Mouse (Mus musculus) layer of hippocampus, postnatal 25 days (tissue): ENCODE data around the gene Snx3. TPM values are rescaled to one million over a fixed set of nuclear protein-coding genes. Genes with fewer than 3 reads are reported as not detected.

Source experiments
- DNase-seq, 2 experiments: peaks; one replicate each; pipeline ENCODE4 v3.0.0; 2022; ENCODE audit warnings: mixed read lengths in 2 of 2, low spot score in 1 of 2; ENCODE audit errors: extremely low spot score in 1 of 2
- total RNA-seq, 2 experiments: library from RNA; stranded (reverse); gene quantifications; 2 replicates each; pipeline ENCODE4 v1.2.3; 2021

The Snx3 gene
- total RNA-seq = 100 to 1,000 TPM; 195 to 223 TPM

- peak; percentile 86 to 94 for DNase-seq
Observed at GRCm38 (mm10) chr10:42501775-42502348, at the start of gene Snx3. Snx3 (plus strand) TSS chr10:42502030.

DNA sequence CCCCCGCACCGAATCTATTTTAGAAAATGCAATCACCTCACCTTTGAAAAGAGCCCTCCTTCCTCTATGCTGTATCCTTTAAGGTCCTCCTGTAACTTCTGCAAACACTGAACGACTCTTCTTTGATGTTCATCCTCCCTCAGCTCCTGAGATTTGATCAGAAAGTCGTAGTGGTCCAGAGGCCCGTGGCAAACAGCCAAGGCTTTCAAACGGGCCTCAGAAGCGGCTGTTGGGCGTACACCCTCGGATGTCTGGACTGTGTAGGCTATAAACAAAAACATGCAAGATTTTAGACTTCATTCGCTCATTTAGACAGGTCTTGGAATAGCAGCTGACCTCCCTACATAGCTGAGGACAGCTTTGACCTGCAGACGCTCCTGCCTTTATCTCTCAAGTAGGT is 47.6 kb upstream of the Snx3 start:
- DNase-seq = no peak

GRCm38 (mm10) chr10:42454690-42455089 is 47.1 kb upstream of the Snx3 start:
- DNase-seq = no peak

GRCm38 (mm10) chr10:42455981-42456380 is 45.8 kb upstream of the Snx3 start:
- DNase-seq = no peak

DNA sequence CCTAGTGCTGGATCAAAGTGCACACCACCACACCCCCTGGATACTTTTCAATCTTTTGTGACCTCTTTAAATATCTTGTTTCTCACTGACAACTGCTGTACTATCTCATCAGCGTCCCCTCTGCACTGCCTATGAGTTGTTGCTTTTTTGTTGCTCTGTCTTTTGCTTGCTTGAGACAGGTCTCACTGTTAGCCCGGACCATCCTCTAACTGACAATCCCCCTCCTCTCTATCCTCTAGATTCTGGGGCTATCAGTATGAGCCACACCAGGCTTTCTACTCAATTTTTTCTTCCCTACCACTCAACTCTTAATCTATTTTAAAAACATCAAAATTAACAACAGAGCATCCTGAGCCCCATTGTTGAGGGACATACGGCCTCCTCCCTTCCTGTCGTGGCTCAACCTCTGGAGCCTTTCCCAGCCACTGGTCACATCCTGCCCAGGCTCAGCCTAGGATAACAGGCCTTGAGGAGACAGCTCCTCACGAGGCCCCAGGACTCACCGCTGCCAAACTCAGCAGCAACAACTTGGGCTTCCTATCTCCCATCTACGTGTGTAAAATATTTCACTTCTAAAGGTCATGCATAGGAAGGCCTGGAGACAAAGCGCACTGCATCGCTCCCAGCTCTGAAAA is 44.2 kb upstream of the Snx3 start:
- no peak for DNase-seq

DNA sequence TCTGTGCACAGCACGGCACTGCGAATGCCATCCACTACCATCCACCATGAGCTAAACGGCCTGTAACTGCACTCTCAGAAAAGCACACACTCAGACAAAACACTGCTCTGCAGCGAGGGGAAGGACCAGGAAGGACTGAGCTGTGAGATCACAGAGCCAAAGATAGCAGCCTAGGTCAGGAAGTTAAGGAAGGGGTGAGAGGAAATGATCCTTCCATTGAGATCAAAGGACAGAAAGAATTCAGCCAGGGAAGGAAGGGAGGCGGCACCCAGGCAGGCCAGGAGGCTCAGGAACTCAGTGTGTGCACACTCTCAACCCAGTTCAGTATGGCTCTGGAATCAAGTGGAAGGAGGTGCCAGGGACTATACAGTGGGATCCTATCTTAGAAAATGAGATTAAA is 37.6 kb upstream of the Snx3 start:
- DNase-seq = no peak

DNA sequence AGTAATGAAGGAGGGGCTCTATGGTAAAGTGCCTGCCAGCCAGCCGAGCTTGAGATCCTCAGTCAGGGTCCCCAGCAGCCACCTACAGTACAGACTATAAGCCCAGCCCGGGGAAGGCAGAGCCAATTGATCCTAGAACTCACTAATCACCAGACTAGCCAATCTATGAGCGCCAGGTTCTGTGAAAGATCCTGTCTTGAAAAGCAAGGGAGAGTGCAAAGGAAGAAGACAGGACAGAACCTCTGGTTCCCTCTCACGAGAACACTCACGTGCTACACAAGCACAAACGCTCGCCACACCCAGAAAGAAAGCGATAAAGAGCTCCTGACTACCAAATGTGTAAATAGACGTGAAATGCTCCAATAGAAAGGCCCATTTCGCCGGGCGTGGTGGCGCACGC is 37.0 kb upstream of the Snx3 start:
- DNase-seq = no peak

DNA sequence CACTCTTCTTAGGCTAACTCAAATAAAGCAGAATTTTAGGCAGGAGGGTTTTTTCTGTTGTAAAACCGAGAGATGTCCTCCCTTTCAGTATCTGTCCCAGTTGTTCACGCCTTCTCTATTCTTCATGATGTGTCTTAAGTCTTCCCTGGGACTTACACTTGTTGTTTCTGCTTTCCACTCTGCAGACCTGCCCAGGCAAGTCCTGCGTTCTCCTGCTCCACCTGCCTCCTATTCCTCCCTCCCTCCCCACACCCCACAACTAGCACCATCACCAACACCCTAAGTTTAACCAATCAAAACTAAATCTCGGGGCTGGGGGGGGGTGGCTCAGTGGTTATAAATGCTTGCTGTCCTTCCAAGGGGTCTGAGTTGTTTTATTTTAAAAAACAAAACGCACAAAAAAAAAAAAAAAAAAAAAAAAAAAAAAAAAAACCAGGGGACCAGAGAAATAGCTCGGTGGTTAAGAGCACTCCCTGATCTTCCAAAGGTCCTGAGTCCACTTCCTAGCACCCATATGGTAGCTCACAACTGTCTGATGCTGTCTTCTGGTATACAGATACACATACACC is 26.8 kb upstream of the Snx3 start:
- DNase-seq = no peak

GRCm38 (mm10) chr10:42476774-42477475 is 24.9 kb upstream of the Snx3 start:
- DNase-seq = no peak

DNA sequence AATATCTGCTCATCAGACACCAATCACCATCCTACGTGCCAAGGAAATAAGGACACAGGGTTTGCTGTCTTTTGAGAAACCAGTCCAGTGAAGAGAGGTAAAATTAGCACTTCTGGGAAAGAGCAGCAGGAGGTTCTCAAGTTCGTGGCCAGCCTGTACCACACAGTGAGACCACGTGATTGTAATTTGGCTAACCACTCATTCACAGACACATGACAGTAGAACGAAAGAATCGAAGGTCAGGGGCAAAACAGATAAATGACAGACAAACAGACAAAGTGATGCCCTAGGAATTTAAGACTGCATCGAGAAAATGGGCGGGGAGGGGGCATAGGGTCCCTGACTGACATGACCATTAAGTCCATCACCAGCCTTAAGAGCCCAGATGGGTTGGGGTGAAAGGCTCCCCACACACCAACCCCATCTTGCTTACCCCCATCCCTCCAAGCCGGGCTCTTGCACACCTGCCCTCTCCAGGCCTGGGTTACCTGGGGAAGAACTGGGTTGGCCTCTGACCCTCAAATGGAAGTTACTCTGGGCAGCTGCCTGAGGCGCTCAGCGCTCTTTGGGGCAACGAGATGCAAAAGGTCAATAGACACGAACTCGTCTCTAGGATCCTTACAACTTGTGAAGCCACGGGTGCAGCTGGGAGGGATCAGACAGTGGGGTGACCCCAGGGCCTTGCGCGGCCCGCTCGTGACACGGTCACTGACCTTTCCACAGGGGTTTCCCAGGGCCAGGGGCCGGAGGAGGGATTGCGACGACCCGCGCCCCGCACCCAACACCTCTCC is 24.1 kb upstream of the Snx3 start:
- no peak for DNase-seq

DNA sequence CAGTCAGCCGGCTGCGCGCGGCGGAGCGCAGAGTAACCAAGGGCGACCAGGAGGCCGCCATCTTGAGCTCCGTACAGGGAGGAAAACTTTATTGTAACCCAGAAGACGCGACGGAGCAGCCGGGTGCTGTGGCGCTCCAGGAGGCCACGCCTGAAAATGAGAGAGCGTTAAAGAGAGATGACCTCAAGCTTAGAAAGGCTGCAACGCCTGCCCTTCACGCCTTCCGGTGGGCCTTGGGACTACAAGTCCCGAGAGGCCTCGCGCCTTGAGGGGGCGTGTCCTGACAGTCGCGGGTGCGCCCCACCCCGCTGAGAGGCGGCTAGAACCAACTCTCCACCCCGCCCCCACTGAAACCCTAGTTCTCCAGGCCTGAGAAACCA is 23.5 kb upstream of the Snx3 start, which contains the start of gene Afg1l:
Afg1l (minus strand) TSS at position 225 of the 380 bp plus-strand sequence.
- peak; percentile 89 to 91 for DNase-seq

GRCm38 (mm10) chr10:42480719-42481118 is 21.1 kb upstream of the Snx3 start:
- no peak for DNase-seq

DNA sequence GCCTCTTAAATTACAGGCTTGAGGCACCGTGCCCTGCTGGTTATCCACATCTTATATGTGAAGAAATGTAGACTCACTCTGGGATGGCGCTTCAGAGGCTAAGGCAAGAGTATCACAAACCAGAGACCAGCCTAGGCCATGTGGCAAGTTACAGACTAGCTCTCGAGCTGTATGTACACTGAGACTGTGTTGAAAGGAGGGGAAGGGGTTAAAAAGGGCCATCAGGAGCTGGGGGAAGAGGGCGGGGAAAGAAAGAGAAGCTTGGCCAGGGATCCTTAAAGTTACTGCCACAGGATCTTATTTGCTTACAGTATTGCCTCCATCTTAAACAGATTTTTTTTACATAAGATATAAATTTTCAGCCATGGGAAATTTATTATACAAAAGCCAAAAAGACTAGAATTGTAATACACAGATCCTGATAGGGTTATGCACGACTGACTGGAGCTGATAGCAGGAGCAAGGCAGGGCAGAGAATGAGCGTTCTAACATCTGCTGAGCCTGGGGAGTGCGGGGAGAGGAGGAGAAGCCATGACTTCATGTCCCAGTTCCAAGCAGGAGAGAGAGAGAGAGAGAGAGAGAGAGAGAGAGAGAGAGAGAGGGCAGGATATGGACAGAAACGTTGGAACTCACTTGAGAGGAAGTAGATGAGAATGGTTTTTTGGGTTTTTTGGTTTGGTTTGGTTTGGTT is 13.1 kb upstream of the Snx3 start:
- no peak for DNase-seq

DNA sequence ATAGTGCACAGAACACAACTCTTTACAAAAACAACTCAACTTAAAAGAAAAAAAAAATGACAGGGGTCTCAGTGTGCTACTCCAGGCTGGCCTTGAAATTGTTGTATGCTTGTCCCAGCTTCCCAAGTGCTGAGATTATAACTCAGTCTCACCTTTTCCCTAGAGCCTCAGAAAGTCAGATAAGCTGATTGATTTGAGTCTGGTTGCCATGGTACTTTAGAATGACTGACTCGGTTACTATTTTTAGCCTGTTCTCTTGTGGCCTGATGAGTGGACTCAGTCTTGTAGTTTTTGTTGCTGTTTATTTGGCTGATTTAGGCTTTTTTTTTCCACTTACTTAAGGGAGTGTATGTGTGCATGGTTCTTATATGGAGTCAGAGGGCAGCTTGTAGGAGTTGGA is 10.7 kb upstream of the Snx3 start:
- no peak for DNase-seq

GRCm38 (mm10) chr10:42492027-42492771 is 9.6 kb upstream of the Snx3 start:
- no peak for DNase-seq

GRCm38 (mm10) chr10:42493000-42493399 is 8.8 kb upstream of the Snx3 start:
- no peak for DNase-seq

DNA sequence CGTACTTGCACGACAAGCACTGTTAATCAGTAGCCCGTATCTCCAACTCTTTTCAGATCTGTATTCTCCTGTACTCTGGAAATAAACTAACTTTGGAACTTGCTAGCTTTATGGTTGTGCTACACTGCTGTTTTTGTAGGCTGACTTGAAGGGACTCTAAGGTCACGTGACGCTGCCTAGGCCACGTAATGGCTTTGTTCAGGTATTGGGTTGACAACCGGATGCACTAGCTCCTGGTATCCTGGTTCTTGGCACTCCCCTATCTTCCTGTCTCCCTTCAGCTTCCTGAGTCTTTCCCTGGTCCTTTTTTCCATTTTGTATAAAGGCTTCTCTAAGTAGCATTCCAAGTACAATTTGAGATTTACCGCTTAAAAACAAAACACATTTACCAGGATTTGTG is 1.2 kb upstream of the Snx3 start:
- no peak for DNase-seq

- no peak for DNase-seq
Observed at GRCm38 (mm10) chr10:42501161-42501560, 669 bp upstream of the Snx3 start.

DNA sequence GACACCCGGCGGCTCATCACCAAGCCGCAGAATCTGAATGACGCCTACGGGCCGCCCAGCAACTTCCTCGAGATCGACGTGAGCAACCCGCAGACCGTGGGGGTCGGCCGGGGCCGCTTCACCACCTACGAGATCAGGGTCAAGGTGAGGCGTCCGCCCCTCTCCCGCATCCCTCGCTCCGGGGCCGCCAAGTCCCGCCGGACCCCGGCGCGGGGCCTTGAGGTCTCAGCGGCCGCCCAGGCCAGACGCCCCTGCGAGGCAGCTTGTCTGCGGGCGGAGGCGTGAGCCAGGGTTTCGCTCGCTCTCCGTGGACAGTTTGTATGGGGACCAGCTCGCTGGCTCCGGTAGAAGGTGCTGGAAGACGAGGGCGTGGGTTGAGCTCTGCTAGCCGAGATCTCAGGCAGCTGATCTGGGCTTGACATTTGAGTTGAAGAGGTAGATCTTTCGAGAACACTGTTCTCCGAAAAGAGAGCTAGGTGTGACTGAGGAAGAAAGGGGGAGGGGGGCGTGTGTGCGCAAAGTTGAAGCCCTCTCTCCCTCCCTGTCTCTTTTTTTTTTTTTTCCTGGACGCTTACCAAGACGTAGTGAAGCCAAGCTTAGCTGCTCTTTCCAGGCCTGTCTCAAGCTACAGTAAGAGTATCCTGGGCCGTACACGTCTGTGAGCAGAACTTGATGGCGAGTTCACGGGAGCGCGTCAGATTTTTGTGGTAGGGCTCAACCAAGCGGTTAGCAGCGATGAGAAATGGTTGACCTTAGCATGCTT is 700 bp downstream of the Snx3 start:
- peak in 1 of 2 experiments; percentile 44 for DNase-seq
